Mouse (Mus musculus) hematopoietic stem cell, adult 5-6 weeks (primary cell): Measurements from ENCODE around the gene Gm5426. TPM values are rescaled to one million over a fixed set of nuclear protein-coding genes. Genes with fewer than 3 reads are reported as not detected.
"Not testable (repeated sequence)": the region's sequence is repeated elsewhere in the genome, so short reads cannot be mapped to it uniquely, and the experiment has no call there.

ENCODE experiments used
- ATAC-seq, 2 experiments: fragments of 125-278 bp in 1 of 2; replicated peaks in 1 of 2; 2 replicates each; pipeline ENCODE4 v1.8.0; 2016 to 2017; ENCODE audit warnings: inconsistent platforms in 2 of 2, mild to moderate bottlenecking in 2 of 2, moderate number of reproducible peaks in 2 of 2, low read depth in 1 of 2, moderate TSS enrichment in 1 of 2; ENCODE audit not compliant: low FRiP score in 2 of 2, poor library complexity in 2 of 2, severe bottlenecking in 2 of 2, insufficient read depth in 1 of 2, low TSS enrichment in 1 of 2
- total RNA-seq: library from RNA; stranded (forward); fragments of 172-1452, 232-1000 nt; gene quantifications from 2 replicates; pipeline ENCODE4 v1.2.3, GENCODE M21; 2017

Gm5426 gene
- total RNA-seq, result not detected in 2 replicates

DNA sequence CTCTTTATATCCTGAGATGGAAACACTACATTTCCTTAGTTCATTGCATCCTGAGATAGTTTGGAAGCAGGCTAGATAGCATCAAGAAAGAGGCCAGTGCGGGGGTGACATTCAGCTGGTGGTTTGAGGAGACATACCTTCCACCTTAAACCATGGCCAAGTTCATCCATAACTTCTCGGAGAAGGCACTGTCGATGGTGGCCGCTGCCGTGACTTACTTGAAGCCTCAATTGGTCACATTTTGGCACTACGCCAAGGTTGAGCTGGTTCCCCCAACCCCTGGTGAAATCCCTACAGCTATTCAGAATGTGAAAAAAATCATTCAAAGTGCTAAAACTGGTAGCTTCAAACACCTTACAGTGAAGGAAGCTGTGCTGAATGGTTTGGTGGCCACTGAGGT is at the start of gene Gm5426:
Gene Gm5426, plus strand, starts transcription at position 153 of the 400 bp plus-strand sequence.
- ATAC-seq, result not testable (repeated sequence)

DNA sequence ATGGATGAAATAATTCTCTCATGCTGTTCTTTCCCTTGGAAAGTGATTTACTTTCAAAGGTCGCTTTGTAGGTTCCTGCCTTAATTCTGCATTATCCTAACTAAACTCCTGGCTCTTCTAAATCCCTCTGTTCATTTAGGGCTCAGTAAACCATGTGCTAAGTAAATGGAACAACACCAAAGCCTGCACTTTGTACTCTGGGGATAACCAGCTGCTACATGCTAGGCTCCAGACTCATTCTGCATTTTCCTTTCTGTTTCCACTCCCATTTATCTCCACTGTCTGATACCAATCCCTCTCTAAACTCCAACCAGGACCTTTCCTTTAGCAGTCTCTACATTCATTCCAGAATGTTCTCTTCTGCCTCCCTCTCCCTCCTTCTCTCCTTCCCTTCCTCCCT is 46.7 kb upstream of the Gm5426 start:
- ATAC-seq, result no peak

DNA sequence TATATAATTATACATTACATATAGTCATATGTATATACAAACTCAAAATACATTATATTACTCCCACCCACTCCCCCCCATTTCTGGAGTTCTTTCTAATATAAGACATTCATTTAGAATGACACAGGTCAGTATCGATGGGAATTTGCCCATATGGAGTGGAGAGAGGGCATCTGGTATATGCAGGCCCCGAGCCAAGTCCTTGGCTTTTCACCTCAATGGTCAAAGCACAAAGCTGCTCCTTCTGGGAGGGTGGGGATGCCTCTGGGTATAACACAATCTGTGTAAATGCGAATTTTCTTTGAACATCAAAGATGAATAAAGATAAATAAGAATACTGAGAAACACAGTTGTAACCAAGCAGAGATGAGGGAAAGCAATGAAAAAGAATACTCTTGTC is 46.0 kb upstream of the Gm5426 start:
- no peak for ATAC-seq

DNA sequence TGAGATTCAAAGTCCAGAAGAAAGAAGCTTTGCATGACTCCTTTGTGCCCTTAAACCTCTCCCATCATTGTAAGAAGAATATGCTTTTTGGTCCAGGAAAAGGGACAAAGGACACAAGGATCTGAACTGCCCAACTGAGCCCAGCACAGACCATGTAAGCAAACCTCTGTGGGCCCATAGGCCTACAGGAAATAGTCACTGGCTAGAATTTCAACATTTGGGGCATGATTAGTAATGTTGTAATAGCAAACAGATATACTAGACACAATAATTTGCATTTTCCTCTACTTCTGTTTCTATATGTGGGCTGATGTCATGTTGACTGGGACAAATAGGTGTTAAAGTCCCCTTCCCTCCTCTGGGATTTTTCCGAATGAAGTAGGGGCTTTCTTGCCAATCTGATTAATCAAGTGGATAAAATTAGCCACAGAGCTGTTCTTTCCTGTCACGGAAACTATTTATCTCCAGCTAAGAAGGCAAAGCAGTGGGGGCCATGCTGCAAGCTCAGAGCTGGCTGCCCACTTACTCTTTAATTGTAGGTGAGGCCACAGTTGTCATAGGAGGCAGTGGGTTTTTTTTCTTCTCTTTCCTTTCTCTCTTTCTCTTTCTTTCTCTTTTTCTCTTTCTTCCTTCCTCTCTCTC is 42.4 kb upstream of the Gm5426 start:
- no peak for ATAC-seq

DNA sequence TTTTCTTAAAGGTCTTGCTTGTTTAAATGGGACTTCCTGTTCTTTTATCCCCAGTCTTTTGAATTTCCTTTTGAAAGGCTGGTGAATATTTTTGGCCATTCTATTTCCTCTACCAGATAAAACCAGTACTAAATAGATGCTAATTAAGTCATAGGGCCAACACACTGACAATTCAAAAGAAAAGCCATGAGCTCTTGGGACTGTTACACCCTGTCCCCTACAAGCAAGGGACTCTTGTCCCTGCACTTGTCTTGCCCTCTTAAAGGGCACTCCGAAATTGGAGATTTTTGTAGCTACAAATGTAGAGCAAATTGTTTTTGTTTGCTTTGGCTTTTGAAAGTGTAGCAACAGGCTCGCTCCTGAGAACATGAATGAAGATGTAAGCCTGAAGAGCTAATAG is 41.8 kb upstream of the Gm5426 start:
- ATAC-seq, result no peak

DNA sequence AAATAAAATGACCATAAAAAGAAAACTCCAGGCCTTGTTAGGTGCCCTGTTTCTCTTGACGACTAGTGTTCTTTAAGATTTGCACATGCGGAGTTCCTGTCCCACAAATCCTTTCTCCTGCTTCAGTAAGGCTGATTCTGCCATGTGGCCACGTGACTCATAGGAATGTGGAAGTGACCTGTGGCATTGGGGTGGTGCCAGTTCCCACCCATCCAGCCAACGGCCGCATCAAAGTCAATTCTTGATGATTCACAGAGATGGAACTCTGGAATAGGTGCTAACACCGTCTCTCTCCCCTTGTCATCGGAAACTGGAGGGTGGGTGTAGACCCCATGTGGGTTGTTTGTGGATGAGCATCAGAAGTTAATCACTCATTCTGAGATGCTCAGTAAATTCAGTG is 39.7 kb upstream of the Gm5426 start:
- ATAC-seq, result no peak

DNA sequence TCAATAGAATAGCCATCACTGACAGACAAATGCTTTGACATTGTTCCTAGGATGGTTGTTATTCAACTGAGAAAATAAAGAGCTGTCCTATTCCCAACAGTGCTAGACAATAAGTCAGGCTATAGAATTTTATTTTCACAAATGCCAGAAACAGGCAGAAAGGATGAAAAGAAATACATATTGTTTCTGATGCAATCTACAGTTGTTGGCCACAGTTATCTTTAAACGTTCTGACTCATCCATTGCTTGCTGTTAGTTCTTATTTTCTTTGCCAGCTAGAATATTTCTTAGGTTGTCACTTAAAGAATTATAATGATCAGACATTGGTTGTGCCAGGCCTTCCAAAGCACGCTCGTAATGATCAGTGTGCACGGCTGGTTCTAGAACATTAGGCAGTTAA is 35.4 kb upstream of the Gm5426 start:
- ATAC-seq, result no peak

DNA sequence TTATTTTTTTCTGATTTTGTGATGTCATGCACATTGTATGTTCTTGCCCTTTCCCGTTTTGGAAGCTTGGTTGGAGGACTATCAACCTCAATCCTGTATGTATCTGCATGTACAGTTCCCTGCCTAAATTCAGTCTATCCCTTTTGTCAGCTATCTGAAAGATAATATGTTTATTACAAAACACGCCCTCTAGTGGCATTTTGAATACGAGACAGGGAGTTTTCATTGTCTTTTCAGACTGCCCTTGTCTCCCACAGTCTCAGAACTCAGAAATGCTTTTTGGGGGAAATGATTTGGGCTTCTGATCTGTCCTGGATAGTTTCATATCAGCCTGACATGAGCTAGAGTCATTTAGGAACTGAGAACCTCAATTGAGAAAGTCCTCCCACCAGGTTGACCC is 32.2 kb upstream of the Gm5426 start:
- no peak for ATAC-seq

DNA sequence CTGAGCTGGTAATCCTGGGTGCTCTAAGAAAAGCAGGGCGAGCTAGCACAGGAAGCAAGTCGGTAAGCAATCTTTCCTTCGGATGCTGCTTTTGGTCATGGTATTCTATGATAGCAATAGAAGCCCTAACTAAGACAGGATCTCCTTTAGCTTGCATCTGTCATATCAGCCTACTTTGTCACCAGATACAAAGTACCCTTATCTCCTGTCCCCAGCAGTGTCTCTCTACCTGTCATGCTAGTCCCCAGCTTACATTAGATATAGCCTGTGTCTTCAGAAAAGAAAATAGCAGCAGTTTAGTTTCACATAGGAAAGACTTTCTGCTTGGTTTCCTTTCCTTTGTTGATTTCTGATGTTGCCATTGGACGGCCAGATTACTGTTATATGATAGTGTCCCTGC is 31.8 kb upstream of the Gm5426 start:
- ATAC-seq, result no peak; a peak in 1 of 4 replicates

DNA sequence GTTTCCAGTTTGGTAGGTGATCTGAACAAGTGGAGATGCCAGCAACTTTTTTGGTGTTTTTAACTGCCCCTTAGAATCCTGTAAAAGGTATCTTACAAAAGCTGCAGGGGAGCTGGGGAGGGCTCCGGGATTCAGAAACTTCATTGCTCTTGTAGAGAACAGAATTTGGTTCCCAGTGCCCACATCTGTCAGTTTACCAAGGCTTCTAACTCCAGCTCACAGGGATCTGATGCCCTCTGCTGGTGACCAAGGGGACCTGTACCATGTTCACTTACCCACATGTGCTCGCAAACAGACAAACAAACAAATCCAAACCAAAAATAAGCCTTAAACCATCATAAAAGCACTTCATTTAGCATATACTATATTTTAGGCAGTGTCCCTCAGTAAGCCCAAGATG is 31.3 kb upstream of the Gm5426 start:
- 0 out of 4 replicates have a peak, but pooled peaks of 1 of the 2 experiments have one; percentile 42 for ATAC-seq

DNA sequence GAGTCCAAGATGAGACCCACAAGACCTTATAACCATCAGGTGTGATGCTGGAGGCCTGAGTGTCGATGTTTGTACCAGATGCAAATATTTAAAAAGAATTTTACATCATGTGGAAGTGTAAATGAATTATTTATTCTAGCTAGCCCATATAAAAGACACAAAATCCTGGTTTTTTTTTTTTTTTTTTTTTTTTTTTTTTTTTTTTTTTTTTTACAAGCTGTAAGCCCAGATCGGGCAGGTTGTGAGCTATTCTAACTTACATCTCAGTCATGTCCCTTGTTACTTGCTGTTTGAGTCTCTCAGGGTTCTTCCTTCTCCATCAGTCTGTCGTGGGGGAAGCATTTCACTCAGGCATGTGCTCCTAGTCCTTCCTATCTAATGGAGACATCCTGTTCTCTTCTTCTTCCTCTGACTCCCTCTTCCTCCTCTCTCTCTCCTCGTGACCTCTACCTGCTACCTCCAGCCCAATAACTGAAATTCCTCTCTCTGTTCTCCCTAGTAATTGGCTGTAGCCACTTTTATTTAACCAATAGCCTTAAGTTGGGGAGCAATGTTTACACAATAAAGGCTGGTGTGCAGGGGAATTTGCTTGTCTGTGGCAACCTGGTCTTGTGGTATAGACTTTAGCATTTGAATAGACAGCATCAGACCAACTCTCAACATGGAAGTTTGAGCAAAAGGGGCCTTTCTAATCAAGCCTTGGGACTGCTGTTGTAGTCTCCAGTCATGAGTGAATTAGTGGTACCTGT is 29.3 kb upstream of the Gm5426 start:
- ATAC-seq, result no peak

DNA sequence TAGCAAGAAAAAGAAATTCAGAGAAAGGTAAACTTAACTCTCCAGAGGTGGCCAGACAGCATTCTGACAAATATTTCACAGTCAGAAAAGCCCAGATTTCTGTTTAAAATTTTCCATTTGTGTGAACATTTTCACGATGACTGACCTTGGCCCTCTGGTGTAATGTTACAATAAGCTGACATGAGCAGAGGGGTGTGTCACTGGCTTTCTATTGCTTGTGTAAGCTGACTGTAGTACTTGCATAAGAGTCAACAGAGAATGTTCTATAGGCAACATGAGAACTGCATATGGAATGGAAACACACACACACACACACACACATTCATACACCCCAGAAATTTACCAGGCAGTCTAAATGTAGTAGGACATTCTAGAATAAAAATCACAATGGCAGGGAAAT is 28.6 kb upstream of the Gm5426 start:
- no peak for ATAC-seq

DNA sequence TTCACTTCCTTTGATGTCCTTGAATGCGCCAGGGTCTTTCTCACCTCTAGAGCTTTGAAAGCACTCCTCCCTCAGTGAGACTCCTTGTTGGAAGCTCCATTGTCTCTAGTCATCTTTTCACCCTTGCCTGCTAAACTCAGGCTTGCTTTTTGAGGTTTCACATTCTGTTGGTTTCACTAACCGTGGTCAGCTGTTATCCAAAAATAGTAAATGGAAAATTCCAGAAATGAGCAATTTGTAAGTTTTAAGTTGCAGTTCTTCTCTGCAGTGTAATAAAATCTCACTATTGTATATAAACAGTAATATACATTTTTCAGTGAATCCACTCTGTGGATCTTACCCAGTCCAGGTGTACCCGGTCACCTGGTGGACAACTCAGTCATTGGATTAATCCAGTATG is 21.1 kb upstream of the Gm5426 start:
- ATAC-seq, result no peak

DNA sequence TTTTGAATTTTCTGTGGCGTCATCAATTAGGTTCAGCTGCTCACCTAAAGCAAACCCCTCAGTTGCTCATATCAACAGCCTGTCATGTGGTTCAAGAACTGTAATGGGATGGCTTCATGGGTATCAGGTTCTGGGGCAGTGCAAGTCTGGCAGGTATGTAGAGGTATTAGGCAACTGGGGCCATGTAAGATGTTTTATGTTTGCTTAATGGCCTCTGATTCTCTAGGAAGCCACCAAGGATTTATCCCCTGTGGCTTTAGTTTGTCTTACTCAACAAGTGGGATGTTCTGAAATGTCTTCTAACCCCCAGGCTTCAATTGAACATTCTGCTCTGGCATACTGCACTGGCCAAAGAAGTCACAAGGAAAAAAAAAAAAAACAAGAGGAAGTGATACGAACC is 15.6 kb upstream of the Gm5426 start:
- ATAC-seq, result no peak

DNA sequence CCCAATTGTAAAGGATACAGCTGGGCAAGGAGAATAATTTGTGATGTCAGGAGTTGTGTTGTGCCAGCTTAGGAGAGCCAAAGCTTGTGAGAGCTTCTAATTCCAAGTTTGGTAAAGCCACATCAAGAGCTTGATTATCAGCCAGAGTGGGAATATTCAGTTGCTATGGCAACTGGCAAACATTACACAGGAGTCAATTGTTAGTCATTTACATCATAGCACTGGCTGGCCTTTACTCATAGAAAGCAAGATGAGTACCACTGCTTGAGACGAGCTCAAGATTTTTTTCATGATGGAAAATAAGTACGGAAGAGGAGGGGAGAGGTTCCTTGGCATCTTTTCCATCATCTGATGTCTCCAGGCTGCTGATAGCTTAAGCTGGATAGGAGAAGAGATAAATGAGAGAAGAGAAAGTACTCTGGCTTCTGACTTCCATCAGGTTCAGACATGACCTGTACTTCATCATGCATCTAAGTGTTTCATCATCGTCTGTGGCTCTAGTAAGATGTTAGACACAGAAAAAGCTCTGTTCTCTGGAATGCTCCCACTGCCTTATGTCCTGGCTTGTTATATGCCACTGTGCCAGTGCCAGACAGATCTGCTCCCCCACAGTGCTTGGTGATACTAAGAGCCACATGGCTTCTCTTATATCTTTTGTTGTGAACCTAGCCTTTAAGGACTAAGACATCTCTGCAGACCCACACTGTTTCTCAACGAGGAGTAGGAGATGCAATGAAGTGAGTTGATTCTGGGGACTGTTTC is 15.0 kb upstream of the Gm5426 start:
- no peak for ATAC-seq

DNA sequence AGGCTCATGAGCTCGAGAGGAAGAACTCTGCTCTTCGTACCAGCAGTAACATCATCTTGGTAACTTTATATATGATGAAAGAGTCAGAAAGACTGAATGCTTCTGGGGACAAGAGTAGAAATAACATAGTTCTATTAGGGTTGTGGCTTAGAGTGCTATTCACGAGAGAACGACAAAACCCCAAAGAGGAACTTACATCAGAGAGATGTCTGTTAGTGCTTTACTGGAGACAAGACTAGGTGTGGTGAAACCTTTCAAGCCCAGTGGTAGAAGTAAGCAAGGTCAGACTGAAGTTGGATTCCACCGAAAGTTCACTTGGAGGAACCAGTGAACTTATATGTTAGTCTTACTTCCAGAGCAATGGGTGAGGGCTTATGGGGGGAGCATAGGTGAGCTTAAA is 12.5 kb upstream of the Gm5426 start:
- ATAC-seq, result peak; percentile 65 to 84

DNA sequence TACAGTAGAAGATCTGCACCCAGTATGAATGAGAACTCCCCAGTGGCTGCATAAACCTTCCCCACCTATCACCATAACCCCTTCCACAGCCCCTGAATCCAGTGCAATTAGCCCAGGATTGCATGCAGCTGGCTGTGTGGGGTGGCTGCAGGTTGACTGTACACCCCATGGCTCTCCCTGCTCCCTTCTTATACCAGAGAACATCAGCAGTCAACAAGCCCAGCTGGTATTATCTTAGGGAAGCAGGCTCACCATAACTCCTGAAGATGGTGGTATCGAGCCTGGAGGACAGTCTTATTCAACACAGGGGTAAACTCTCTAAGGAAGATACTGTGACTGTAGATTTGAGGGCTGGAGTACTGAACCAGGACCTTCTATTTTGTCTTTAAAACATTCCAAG is 12.1 kb upstream of the Gm5426 start:
- ATAC-seq, result 0 out of 4 replicates have a peak, but pooled peaks of 1 of the 2 experiments have one; percentile 14

DNA sequence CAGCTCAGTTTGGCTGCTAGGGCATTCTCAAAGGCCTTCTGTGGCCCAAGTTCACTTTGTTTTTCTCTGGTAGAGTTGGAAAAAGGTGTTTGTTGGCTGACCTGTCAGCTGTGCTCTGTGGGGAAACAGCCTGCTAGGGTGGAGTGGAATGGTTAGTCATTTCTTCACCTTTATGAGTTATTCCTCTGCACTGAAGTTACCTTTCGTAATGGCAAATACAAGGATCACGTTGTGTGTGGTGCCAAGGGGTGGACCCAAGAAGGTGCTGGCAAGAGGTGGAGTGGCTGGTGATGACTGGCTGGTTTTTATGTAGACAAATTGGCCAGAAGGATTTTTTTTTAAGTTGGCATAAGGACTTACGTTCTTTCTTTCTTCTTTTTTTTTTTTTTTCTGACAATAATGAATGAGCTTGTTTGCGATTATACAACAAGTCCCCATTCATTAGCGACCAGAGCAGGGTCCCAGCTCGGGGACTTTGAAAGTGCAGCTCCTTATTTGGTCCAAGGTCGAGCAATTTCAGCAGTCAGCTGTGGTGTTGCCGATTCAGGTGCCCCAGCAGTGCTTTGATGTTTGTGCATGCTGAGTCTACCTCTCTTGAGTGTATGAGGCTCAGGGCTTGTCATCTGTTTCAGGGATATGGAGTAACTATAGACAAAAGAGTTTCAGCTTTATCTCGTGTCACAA is 10.5 kb upstream of the Gm5426 start:
- ATAC-seq, result no peak
